Mouse (Mus musculus) ES-Bruce4 (cell line): Measurements from ENCODE around the gene Lhcgr.

Experiments
- CTCF ChIP-seq: IDR thresholded peaks from one replicate; pipeline ENCODE4 v1.8.1; 2011; ENCODE audit warnings: low read depth, low read length
- EP300 ChIP-seq: IDR thresholded peaks from 2 replicates; pipeline ENCODE4 v1.6.1; 2011; ENCODE audit warnings: low read depth, low read length; ENCODE audit not compliant: insufficient read depth
- POLR2A ChIP-seq: IDR thresholded peaks from one replicate; pipeline ENCODE4 v1.8.1; 2011; ENCODE audit warnings: low read length; ENCODE audit not compliant: insufficient read depth

DNA sequence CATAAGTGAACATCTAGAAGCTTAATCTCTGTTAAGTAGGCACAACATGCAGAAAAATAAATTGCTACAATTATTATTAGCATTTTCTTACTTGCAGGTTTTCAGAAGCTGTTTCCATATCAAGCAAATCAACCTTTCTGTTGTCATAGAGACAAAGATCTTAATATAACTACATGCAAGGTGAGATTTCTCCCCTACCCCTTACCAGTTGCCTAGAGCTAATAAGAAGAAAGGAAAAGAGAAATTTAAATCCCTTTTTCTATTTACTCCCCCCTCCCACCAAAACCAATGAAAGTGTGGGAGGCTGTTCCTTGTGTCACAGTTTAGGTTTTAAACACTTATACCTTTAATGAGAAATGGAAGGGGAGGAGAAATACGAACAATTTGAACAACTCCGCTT lies 3.4 kb downstream of the Lhcgr start:
- TF ChIP-seq POLR2A (no peak), CTCF (no peak), EP300 (no peak)
